Mouse (Mus musculus): ENCODE measurements around the gene Syn3.

Syn3 gene

DNA sequence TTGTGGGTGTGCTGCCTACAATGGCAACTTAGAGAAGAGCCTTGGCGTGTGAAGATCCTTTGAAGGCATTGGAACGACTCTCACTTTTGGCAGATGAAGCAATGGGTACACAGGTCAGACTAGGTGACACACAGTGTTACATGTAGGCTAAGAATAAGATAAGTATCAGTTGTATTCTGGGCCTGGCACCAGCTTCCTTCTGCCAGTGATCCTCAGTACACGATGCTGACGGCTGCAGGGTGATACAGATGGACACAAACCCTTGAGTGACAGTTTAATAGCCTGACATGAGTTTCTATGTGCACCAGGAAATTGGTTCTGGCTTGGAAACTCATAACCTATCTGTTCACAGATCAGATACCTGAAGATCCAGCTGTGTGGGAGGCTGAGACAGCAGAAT, 391.0 kb downstream of the Syn3 start:
- no peak for DNase-seq (ENCODE audit: low read depth, low spot score)

DNA sequence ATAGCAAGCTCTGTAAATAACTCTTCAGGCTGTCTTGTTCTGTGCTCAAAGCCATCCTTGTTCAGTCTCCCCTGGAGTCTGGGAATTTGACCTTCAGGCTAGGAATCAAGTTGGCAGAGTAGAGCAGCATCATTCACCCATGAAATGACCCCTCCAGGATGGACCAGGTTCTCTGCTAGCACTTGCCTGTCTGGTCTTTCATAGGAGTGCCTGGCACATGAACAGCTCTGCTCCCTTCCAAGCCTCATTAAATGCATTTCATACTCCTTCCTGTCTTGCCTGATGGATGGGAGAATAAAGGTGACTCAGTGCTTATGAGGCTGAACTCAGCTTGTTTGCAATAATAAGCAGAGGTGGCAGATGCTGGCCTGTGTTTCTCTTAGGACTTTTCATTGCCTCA, 394.7 kb downstream of the Syn3 start:
- DNase-seq (ENCODE audit: low read depth, low spot score), result peak; percentile 68

DNA sequence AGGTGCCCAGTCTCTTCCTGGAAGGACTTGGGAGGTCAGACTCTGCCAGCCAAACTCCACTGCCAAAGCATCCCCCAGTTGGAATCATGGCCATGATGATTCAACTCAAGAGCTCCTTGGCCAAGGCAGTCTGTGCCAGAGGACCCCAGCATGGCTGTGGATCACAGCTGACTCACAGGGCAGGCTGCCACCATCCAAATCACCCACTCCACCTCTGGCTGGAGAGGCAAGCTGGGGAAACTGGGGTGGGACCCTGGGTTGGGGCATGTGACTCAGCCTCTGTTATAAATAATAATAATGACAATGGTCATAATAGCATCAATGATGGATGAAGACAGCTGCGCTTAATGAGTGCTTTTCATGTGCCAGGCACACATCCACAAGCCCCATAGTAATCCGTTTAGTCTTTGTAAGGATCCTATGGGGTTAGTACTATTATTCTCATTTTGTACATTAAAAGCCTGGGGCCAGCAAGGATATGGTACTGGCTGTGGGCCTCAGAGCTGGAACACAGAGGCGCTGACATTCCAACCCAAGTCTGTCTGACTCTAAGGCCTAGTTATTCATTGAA, 398.3 kb downstream of the Syn3 start:
- no peak for DNase-seq (ENCODE audit: low read depth, low spot score)

DNA sequence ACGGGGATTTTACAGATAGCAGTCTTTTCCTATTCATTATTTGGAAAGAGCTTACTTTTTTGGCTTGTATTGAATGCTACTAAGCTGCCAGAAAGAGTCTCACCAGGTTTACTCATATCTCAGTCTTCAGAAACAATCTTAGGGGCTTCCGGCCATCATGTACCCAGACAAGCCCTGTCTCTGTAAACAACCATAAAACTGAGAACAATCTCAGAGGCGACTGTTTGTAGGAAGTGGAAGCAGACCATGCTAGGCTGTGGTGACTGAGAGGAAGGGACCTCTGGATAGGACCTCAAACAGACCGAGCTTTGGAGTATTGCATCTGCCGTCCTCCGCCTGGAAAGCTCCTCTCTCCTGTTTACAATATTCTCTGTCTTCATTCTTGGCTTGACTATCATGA, 400.3 kb downstream of the Syn3 start:
- no peak for DNase-seq (ENCODE audit: low read depth, low spot score)

DNA sequence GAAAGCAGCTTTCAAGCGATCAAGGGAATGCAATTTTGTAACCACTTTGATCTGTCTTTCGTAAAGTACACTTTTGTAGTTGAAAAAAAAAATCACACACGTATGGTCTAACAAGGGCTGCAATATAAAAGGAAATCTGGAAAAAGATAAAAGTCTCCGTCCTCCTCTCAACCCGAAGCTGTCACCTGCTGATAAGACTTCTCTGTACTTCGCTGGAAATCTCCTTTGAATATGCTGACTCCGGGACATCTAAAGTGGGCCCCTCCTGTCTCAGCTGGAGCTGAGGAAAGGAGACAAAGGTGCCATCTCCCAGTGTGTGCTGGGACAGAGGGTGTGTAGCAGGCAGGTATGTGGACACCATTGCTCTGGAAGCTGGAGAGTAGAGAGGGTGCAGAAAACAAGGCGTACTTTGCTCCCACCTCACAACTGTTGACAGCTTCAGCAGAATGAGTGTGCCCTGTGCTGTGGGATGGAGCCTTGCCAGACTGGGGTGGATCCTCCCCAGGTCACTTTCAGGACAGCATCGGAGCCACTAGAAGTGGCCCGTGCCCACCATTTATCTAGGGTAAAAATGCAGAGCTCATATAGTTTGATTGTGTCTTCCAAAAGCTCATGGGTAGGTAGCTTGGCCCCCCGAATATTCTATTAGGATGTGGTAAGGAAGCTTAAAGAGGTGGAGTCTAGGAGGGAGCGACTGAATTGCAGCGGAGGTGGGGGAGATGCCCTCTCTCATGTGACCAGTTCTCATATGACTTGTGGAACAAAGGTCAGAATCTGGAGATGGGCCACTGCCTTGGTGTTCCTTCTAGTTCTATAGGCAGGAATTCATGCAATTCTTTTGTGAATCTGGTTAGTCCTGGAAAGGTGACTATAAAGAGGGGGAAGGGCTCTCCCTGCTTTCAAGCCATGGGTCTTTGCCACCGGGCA, 405.3 kb downstream of the Syn3 start:
- no peak for DNase-seq (ENCODE audit: low read depth, low spot score)

DNA sequence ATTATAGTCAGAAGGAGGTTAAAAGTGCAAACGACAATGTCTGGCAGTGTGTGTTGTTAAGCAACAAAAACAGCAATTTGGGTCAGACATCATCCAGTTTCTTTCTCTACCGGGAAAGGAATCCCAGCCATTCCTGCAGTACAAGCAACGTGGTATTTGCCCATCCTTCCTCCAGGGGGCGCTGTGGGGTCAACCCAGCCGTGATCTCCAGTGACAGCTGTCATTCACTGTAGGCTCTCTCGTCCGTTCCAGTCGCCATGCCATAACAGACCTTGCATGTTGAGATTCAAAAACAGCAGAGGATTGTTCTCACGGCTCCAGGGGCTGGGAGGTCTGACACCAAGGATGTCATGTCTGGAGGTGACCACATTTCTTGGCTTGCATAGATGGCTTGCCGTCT, 406.8 kb downstream of the Syn3 start:
- DNase-seq (ENCODE audit: low read depth, low spot score), result no peak

DNA sequence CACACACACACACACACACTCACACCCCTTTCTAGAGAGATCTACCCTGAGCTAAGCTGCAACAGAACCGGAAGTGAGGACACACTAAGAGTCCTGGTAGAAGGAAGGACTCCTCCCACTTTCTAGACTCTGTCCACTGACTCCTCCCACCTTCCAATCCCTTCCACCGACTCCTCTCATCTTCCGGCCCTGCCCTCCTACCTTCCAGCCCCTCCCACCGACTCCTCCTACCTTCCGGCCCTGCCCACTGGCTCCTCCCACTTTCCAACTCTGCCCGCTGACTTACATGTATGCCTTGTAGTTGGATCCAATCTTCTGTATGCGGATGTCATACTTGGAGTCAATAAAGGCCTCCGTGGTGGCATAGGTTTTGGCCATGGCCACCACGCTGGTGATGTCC, 418.8 kb downstream of the Syn3 start:
- DNase-seq (ENCODE audit: low read depth, low spot score), result no peak

DNA sequence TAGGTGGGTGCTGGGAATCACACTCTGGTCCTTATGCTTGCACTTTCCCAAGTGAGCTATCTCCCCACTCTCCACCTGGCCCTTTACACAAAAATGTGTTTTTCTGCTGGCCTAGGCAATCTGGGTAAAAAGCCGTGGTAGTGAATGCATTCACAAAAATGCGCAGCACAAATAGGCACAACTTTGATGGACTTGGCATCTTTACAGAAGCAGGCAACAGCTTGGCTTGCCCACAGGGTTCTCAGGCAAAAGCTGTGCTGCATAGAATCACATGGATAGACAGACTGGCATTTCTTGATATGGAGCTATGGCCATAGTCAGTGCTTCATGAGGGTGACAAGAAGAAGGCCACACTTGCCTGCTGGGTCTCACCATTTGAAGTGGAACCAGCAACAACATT, 419.9 kb downstream of the Syn3 start:
- DNase-seq (ENCODE audit: low read depth, low spot score), result no peak

DNA sequence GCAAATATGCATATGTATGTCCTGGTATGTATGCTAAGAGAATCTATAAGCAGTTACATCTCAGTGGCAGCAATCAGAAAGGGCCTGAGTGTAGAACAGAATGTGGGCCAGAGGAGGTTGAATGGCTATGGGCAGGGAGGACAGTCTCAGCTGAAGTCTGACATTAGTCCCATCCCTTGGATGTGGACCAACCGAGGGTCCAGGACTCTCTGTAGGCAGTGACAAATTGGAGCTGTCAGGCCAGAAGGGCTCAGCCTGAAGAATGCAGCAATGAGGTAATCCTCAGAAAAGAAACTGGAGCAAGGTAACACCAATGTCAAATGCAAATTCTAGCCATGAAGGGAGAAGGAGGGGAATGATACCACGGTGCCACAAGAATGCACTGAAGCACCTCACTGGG, 421.4 kb downstream of the Syn3 start:
- no peak for DNase-seq (ENCODE audit: low read depth, low spot score)

DNA sequence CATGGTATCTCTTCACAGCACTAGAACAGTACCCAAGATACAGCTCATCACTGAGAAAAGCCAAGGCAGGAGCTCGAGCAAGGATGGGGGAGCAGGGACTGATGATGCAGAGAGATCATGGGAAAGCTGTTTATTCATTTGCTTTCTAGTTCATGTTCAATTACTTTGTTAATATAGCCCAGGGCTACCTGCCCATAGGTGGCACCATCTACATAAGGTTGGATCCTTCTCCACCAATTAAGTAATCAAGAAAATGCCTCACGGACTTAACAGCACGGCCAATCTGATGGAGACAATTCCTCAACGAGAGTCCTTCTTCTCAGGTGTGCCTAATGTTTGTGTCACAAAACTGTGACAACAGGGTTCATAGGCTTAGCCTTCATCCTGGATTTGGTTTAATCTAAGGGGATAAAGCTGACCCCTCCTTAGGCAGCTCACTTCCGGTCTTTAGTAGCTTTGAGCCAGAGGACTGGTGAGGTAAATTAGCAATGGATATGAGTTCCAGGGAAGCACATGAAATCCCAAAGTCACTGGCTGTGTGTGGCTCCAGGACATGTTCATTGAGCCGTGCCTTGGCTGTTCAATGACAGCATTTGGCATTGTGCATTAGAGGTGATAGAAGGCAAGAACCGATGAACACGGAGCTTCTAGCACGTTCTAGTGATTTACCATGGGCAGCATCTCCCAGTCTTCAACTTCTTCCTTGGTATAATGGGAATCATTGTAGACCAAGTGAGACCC, 423.6 kb downstream of the Syn3 start:
- no peak for DNase-seq (ENCODE audit: low read depth, low spot score)

DNA sequence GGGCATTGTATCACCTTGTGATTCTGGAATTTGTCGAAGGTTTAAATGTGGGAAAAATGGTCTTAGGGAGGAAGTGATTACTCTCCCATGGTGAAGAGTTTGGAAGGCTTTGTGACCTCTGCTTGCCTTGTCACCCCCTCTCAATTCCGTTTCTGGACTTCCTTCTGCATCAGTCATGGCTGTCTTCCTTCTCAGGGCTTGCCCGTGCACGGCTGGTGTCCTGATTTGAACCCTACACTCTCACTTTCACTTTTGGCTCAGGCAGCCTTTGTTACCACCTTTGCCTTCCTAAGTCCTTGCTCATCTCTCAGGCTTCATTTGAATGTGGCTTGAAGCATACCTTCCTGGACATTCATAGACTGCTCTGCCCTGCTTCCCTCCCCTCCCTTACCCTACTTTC, 424.6 kb downstream of the Syn3 start:
- DNase-seq (ENCODE audit: low read depth, low spot score), result no peak

DNA sequence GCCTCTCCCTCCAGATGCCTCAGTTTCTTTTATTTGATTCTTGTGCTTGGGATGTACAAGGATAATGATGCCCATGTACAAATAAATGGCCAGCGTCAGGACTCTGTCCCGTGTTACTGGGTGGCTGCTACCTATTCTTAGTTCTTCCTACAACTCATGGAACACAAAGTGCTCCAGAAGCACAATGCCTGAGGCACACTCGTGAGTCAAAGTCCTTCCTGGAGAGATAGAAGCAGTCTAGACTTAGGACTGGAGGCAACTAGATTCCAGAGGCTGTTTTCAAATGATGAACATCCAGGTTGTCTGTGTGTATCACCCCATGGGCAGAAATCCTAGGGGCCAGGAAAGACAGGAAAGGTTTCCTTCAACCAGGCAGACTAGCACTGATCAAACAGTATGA, 427.9 kb downstream of the Syn3 start:
- no peak for DNase-seq (ENCODE audit: low read depth, low spot score)

DNA sequence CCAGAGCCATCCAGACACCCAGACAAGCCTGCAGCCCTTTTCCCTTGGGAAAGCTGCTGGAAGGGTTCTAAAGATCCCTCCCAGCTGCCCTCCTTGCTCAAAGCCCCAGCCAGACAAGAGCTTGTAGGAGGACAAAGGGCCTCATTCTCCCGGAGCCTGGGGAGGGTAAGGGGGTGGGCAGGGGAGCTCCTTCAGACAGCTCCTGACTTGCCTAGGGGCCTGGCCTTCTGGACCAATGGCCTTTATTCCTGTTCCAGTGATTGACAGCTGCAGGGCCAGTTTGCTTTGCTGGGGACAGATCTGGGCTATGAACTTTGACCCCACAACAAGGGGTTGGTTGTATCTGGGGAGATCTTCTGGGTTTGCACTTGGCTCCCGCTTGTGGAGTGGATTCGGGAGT, 429.4 kb downstream of the Syn3 start:
- peak; percentile 50 for DNase-seq (ENCODE audit: low read depth, low spot score)

DNA sequence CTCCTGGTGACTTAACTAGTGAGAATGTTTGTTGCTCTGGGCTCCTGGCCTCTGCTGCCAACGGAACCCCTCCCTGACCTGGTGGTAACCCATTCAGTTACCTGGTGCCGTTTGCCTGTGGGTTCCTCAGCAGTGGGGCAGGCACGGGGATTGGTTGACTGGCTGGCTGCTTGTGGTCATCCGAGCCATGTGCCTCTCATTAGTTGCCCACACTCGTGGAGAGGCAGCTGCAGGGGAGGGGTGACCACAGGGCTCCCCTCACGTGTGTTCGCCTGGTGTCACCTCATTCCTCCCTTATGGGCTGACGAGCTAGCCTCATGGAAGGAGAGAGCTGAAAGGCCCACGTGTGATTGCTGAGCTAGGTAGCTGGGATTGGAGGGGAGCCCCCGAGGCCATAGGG, 430.8 kb downstream of the Syn3 start:
- DNase-seq (ENCODE audit: low read depth, low spot score), result no peak

DNA sequence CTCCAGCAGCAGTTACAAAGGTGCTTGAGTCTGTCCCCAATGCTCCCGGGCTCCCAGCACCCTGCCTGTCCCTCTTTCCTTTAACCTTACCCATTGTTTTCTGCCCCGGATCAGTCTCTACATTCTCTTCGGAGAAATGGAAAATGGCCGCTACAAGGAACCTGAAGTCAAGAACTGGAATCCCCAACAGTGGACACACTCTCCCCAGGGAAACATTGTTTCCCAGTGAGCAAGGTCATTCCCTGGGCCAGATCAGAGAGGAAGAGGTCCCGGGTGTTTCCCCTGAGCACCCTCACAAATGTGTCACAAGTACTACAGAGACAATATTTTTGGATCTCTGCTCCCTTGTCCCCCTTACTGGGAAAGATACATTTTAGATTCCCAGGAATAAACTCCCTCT, 432.0 kb downstream of the Syn3 start:
- no peak for DNase-seq (ENCODE audit: low read depth, low spot score)

DNA sequence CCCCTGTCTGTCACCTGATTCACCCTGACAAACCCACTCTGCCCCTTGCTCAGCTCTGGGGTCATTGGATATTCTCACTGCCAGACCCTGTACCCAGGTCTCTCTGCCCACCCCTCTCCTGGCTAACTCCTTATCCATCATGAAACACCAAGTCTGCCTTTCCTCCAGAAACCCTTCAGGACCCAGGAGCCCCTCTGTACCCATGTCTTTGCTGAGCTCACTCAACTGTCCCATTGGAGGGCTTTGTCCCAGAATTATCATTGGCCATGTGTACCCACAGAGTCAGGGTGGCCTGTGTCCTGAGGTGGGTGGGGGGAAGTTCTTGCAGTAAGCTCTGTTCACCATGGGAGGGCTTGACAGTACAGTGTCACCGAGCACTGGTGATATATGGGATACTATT, 433.0 kb downstream of the Syn3 start:
- DNase-seq (ENCODE audit: low read depth, low spot score), result no peak

DNA sequence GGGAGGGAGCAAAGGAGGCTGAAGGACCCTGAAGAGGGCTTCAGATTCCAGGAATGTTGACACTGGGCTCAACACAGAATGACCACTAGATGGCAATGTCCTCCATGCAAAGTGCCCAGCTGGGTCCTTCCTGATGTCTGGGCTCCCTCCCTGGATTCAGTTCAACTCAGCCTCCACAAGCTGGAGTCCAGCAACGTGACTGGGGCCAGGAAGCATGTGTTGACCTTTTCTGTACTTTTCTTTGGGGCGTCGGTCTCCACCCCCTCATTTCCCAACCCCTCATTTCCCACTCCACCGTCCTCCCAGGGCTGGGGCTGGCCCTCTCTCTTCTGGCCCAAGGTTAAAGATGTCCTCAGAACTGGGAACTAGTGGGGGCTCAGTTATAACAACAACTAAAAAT, 433.8 kb downstream of the Syn3 start:
- DNase-seq (ENCODE audit: low read depth, low spot score), result peak; percentile 87

DNA sequence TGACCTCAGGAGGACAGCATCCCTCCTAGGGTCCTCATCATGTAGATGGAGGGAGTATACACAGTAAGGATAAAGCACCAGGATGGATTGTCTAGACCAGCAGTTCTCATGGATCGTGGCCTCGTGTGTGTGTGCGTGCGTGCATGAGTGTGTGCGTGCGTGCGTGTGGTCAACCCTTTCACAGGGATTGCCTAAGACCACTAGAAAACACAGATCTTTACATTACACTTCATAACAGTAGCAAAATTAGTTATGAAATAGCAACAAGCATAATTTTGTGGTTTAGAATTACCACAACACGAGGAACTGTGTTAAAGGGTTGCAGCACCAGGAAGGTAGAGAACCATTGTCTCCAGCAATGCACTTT, 435.7 kb downstream of the Syn3 start:
- DNase-seq (ENCODE audit: low read depth, low spot score), result no peak

DNA sequence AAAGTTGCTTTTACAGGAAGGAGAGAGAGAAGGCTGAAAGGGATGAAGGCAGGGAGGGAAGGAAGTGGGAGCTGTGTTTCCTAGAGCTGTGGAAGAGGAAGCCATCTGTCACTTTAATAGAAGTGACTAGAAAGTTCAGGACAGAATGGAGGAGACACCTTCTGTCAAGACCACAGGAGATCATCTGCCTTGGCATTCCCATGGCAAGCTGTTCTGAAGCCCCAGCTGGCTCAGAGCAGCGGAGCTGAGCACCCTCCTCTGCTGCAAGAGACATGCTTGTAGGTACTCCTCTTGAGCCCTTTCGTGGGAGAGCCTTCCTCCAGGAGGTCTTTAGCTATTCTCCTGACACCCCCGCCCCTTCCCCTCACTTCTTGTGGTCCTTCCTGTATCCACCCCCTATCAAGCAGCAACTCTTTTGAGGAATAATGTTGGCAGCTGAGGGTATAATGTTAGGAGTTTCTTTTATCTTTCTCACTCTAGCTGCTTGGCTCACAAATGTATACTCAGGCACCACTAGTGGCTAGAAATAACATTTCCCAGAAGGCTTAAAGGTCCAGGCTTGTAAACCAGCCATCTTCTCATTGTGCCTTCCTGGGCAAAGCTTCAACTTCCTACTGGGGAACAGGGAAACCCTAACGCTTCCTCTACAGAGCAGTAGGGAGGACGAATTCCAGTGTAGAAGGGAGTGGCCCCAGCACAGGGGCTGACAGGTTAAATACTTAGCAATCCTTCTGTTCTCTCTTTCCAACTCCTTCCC, 436.3 kb downstream of the Syn3 start:
- no peak for DNase-seq (ENCODE audit: low read depth, low spot score)

DNA sequence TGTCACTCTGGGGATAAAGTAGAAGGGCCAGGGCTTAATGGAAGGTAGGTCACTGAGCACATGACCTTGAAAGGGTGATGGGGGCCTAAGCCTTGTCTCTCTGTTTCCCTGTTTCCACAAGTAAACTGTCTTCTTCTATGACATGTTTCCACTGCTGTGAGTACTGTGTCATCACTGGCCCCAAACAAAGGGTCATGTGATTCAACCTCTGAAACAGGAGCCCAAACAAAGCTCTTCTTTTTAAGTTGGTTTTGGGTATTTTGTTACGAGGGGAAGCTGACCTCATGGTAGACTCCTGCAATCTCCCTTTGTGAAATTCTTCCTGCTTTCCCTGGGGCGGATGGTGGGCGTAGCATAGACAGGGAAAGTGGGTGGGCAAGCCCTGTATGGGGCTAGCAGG, 438.4 kb downstream of the Syn3 start:
- DNase-seq (ENCODE audit: low read depth, low spot score), result no peak

DNA sequence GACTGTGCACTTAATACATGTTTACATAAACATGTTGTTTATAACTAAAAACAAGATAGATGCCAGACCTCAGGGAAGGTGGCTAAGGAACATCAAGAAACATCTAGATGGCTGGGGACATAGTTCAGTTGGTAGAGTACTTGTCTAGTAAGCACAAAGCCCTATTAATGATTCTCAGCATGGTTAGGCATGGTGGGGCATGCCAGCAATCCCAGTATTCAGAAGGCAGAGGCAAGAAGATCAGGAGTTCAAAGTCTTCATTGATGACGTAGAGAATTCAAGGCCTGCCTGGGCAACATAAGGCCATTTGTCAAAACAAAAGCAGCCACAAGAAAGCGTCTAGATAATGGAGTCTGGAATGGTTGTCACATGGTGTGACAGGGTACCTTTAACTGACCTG, 441.0 kb downstream of the Syn3 start:
- no peak for DNase-seq (ENCODE audit: low read depth, low spot score)

DNA sequence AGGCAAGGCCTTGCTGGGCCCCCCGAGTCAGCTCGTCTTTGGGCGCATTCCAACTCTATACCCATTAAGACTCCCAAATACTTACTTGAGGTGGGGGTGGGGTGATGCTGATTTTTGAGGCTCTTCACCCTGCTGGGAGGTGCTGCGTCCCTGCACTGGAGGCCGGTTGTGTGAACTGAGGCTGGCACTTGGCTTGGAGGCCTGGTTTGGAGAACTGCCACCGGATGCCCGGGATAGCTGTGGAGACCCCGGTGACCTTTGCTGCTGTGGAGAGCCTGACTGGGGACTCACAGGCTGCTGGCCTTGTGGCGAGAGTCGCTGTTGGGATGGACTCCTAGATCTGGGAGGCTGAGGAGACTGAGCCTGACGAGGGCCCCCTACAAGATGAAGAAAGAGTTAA, 441.4 kb downstream of the Syn3 start:
- no peak for DNase-seq (ENCODE audit: low read depth, low spot score)

Data from mesoderm, embryonic 11.5 days (tissue).